Mouse (Mus musculus) cerebellum, postnatal 10 days (tissue): Measurements from ENCODE around the gene Spryd3.
"Not testable (repeated sequence)": the region's sequence is repeated elsewhere in the genome, so short reads cannot be mapped to it uniquely, and the experiment has no call there.

Experiments
- DNase-seq, 2 experiments: peaks; one replicate each; pipeline ENCODE4 v3.0.0; 2021; ENCODE audit warnings: mixed read lengths in 2 of 2

Gene Spryd3

DNA sequence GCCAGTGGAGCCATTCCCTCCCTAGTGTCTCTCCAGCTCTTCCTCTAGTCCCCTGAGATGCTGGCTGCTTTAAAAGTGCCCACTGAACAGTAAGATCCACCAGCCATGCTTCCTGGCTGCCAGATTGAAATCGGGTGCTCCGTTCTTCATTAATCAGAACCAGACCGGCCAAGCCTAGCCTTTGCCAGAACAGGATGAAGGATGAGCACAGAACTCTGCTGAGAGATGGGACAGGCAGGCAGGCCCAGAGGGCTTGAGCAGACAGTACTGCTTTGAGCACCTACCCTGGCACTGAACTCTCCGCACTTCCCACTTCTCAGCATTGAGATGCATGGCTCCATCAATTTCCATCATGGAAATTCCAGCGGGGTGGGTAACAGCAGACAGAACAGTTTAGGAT, 36.8 kb downstream of the Spryd3 start:
- DNase-seq, result peak in 1 of 2 experiments; percentile 15

- DNase-seq, result peak in 1 of 2 experiments; percentile 16
Observed at GRCm38 (mm10) chr15:102097991-102098555, 38.0 kb downstream of the Spryd3 start.

DNA sequence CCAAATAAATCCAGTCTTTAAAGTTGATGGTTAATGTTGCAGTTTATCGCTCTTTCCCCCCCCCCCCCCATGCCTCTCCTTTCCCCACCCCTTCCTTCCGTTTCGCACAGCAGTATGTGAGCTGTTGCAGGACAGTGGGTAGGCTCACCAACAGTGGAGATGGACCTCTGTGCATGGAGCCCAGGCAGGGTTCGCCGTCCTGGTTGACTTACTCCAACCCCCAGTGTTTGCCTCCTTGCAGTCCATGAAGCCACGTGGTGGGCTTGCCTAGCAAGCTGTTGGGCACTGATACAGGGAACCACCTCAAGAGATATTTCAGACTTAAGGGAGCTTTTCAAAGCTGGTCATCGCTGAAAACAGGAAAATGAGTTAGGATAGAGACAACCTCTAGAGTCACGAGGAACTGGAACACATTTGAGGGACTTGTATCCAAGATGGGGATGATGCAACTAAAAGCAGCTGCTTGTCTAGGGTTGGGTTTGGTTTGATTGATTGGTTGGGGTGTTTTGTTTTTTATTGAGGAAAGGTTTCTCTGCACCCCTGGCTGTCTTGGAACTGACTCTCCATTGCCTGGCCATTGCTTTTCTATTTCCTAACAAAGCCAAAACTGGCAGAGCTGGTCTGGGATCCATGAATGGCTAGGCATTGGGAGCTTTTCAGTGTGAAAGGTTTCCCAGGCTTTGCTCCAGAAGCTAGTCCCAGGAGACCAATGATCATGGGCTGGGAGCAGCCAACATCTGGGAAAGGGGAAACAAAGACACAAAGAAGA, 38.7 kb downstream of the Spryd3 start:
- peak in 1 of 2 experiments; percentile 18 for DNase-seq

- DNase-seq, result no peak
Observed at GRCm38 (mm10) chr15:102094988-102095387, 41.0 kb downstream of the Spryd3 start.

DNA sequence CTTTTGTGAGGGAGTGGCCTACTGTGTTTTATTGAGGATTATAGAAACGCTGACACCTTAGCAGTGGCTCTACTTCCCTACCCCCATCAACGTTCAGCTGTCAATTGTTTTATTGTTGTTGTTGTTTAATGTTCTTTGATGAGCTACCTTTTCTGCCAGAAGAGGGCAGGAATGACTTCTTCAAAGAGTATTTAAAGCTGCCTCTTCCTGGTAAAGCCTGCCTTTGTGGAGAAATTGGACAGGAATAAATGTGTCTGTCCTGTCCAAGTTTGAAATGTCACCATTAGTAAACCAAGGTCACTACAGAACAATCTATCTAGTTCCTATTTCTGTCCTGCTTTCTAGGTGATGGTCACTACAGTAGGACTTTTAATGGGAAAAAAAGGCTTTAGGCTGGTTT, 41.9 kb downstream of the Spryd3 start:
- no peak for DNase-seq

- no peak for DNase-seq
Observed at GRCm38 (mm10) chr15:102092222-102092621, 43.8 kb downstream of the Spryd3 start.

DNA sequence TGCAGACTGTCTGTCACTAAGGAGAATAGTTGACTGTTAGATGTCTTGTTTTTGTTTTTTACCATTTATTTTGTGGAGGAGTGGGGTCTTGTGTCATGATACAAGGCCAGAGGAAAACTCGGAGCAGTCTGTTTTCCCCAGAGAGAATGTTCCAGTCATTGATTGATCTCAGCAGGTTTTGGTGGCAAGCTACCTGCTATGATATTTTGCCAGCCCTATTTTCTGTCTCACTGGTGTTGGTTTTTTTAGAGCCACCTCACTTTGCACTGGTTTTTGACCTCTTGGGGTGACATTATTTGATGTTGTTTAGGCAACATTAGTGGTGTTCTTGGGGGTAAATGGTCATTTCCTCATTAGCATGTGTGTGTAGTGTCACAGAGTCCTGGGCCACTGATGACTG, 44.3 kb downstream of the Spryd3 start:
- no peak for DNase-seq

DNA sequence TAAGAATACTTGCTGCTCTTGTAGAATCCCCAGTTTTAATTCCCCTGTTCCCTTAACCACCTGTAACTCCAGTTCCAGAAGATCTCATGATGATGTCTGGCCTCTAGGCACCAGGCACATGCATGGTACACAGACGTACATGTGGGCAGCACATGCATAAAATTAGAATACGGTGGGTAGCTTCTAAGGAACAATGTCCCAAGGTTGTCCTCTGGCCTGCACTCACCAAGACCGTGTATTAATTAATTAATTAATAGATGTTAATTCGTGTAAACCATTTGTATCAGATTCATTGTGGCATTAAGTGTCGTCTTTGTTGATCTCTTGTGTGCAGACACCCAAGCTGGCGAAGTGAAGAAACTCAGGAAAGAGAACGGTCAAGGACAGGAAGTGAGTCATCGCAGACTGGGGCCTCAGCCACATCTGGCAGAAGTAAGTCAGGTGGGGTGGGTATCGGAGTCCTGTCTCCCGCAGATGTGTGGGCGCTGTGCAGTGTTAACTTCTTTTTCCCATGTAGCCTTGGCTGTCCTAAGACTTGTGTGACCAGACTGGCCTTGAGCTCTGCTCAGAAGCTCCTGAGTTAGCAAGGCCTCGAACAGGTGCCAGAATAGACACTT, 44.9 kb downstream of the Spryd3 start:
- DNase-seq, result no peak

- DNase-seq, result no peak
Observed at GRCm38 (mm10) chr15:102089914-102090585, 46.0 kb downstream of the Spryd3 start.

DNA sequence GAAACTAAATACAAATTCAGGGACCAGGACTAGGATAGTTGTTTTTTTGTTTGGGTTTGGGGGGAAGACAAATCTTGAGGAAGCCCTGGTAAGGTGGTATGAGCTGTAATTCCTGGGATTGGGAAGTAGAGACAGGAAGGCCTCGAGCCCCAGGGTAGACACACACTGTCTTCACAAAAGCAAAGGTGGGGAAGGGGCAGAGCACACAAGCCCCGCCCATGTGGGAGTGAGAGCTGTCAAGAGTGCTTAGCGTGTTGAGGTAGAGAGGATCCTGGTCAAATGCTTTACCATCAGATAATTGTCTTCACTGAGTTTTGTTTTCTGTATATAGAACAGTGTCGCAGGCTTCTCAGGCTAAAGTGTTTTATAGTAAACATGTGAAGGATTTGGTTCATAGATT, 53.0 kb downstream of the Spryd3 start:
- no peak for DNase-seq

GRCm38 (mm10) chr15:102082148-102082547, 53.9 kb downstream of the Spryd3 start:
- DNase-seq, result no peak

GRCm38 (mm10) chr15:102080429-102080828, 55.6 kb downstream of the Spryd3 start:
- no peak for DNase-seq

GRCm38 (mm10) chr15:102079924-102080323, 56.1 kb downstream of the Spryd3 start:
- not testable (repeated sequence) for DNase-seq

- DNase-seq, result no peak
Observed at GRCm38 (mm10) chr15:102079221-102079620, 56.8 kb downstream of the Spryd3 start.

- no peak for DNase-seq
Observed at GRCm38 (mm10) chr15:102077111-102077677, 58.8 kb downstream of the Spryd3 start.

DNA sequence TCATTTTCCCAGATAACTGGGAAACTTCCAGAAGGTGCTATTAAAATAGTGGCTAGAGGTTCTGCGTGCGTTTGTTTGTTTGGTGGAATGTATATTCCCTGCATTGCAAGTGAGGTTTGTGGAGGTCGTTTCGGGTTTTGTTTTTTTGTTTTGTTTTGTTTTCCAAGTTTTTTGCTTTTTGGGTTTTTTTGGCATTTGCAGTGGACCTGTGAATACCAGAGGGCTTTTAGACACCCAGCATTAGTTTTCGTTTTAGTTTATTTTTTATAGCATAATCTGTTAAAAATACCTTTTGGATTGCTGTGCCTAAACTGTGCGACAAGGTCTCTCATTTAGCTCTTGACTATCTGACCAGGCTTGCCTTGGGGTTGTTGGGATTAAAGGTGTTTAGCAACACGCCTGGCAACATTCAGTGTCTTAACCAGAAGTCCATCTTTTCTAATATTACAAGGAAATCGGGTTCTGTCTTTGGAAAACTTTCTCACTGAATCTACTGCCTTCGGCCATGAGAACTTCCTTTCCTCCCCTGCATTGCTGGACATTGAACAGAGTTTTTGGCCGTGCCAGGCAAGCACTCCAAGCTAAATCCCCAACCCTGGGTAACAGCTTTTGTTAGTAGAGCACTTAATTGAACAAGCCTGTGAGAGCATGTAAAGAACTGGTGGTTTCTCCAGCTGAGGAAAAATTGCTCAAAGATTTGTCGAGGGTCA, 61.0 kb downstream of the Spryd3 start:
- no peak for DNase-seq

DNA sequence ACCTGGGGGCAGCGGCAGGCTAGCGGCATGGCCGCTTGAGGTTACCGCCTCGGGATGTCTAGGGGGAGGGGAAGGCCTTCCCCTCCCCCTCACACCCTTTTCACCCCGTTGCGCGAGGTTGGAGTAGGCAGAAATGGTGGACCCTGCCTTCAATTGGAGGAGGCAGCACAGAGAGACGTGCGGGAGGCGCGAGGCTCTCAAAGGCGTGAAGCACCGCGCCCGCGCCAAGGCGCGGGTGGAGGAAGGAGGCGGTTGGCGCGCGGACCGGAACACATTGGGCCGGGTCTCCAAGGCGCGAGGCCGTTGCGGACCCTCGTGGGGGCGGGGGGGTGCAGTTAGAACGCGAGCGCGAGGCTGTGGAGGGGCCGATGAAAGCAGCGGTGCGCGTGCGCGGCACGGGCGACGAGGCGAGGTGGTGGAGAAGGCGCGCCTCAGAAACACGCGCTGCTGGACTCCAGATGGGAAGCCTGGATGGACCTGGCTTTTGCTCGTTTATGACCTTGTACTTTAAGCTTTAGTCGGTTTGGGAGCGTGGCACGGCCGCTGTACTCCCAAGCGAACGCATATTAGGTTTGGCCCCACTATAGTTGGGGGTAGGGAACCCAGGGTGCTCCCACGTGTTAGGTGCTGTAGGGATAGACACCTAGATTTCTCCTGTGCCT, 61.8 kb downstream of the Spryd3 start:
- DNase-seq, result peak; percentile 86 to 88

GRCm38 (mm10) chr15:102073559-102074069, 62.4 kb downstream of the Spryd3 start, which contains the start of gene Eif4b:
Gene Eif4b (plus strand): TSS chr15:102073773.
- DNase-seq, result peak; percentile 100

DNA sequence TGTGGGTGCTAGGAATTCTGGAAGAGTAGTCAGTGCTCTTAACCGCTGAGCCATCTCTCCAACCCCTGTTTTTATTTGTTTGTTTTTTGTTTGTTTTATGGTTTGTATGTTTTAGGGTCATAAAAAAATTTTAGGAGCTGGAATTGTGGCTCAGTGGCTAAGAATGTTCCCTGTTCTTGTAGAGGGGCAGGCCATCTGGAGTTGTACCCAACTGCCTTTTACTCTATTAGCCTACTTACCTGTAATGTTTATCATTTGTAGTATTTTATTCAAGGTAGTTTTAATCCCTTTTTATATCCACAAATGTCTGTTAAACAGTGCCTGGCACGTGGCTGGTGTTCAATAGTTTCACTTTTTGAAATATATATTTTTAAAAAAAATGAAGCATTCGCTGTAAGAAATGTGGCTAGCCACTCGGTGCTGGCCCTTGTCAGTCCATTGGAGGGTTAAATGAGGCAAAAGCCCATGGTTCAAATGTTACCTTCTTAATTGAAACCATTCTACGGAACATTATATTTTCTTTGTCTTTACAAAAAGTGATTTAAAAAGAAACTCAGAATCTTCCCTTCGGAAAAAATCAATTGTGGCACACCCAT, 63.0 kb downstream of the Spryd3 start:
- no peak for DNase-seq

- DNase-seq, result no peak
Observed at GRCm38 (mm10) chr15:102070476-102071467, 65.3 kb downstream of the Spryd3 start.
